Mouse (Mus musculus) olfactory bulb, adult 2 months (tissue): ENCODE results near the gene Cmtm8. TPM values are rescaled to one million over a fixed set of nuclear protein-coding genes. Genes with fewer than 3 reads are reported as not detected.

Experiments used
- H3K27ac ChIP-seq: fragments of 200-500 bp; 2 replicates; pipeline ENCODE4 v1.5.1; 2012; ENCODE audit warnings: low read depth, low read length; ENCODE audit not compliant: insufficient read depth
- H3K4me1 ChIP-seq: fragments of 200-500 bp; 2 replicates; pipeline ENCODE4 v1.6.1; 2012; ENCODE audit warnings: low read length; ENCODE audit not compliant: control insufficient read depth, insufficient read depth
- H3K4me3 ChIP-seq: fragments of 200-500 bp; 2 replicates; pipeline ENCODE4 v1.5.1; 2012; ENCODE audit warnings: mild to moderate bottlenecking, low read depth, low read length, moderate library complexity; ENCODE audit not compliant: insufficient read depth
- CTCF ChIP-seq: fragments of 200-500 bp; IDR thresholded peaks from 2 replicates; pipeline ENCODE4 v1.5.1; 2012; ENCODE audit warnings: low read depth, mild to moderate bottlenecking, low read length, moderate library complexity; ENCODE audit not compliant: insufficient read depth
- POLR2A ChIP-seq: fragments of 200-500 bp; IDR thresholded peaks from 2 replicates; pipeline ENCODE4 v1.6.1; 2012; ENCODE audit warnings: mild to moderate bottlenecking, low read depth, low read length, moderate library complexity; ENCODE audit not compliant: insufficient read depth
- WGBS: fragments of 180-500 bp; shearing (Covaris S2); methylation state at CpG from one replicate; pipeline ENCODE4 v1.1.7; 2018; 5-methylcytosine and 5-hydroxymethylcytosine counted together
- polyA plus RNA-seq: library from polyadenylated mRNA; stranded (reverse); fragments of >200 nt; gene quantifications from 2 replicates; pipeline ENCODE4 v1.2.4, GENCODE M21; 2012; ENCODE audit warnings: low replicate concordance; ENCODE audit not compliant: missing spikeins, insufficient read depth, insufficient read length

The Cmtm8 gene
- polyA plus RNA-seq, 1 experiment, result not detected

- Histone ChIP-seq H3K27ac (no peak overlapping the region), H3K4me1 (no peaks in the 10 kb centered on the region), H3K4me3 (no peak overlapping the region)
- 66% methylated on average over 11 of the region's 11 CpGs for WGBS
- TF ChIP-seq POLR2A (no peak), CTCF (no peak)
These were observed 47.4 kb downstream of the Cmtm8 start for GRCm38 (mm10) chr9:114796473-114797050.

GRCm38 (mm10) chr9:114794491-114794890, 49.5 kb downstream of the Cmtm8 start:
- no peak for TF ChIP-seq POLR2A
- TF ChIP-seq CTCF, result no peak
- WGBS, result 78% methylated on average over 4 of the region's 4 CpGs
- H3K27ac ChIP-seq, result no peak overlapping the region
- no peak overlapping the region for H3K4me3 ChIP-seq
- no peaks in the 10 kb centered on the region for H3K4me1 ChIP-seq

- Histone ChIP-seq H3K4me1 (no peaks in the 10 kb centered on the region), H3K4me3 (no peak overlapping the region), H3K27ac (no peak overlapping the region)
- WGBS, result 91% methylated on average over 9 of the region's 9 CpGs
- TF ChIP-seq POLR2A, result no peak
- no peak for TF ChIP-seq CTCF
These were observed 50.1 kb downstream of the Cmtm8 start for GRCm38 (mm10) chr9:114793764-114794295.

- WGBS, result 95% methylated on average over 8 of the region's 8 CpGs
These were observed 54.0 kb downstream of the Cmtm8 start for GRCm38 (mm10) chr9:114789989-114790388.

GRCm38 (mm10) chr9:114789557-114789956, 54.4 kb downstream of the Cmtm8 start:
- WGBS, result 77% methylated on average over 7 of the region's 7 CpGs
- H3K27ac ChIP-seq, result no peak overlapping the region
- no peak overlapping the region for H3K4me3 ChIP-seq
- TF ChIP-seq POLR2A (no peak), CTCF (no peak)
- H3K4me1 ChIP-seq, result no peaks in the 10 kb centered on the region

More at GRCm38 (mm10) chr9:114789989-114790388, 54.0 kb downstream of the Cmtm8 start:
- Histone ChIP-seq H3K4me1 (no peaks in the 10 kb centered on the region), H3K4me3 (no peak overlapping the region), H3K27ac (no peak overlapping the region)
- TF ChIP-seq POLR2A, result no peak
- TF ChIP-seq CTCF, result no peak

- H3K4me1 ChIP-seq, result no peaks in the 10 kb centered on the region
- TF ChIP-seq CTCF, result no peak
- TF ChIP-seq POLR2A, result no peak
- WGBS, result 93% methylated on average over 8 of the region's 8 CpGs
- no peak overlapping the region for H3K4me3 ChIP-seq
- H3K27ac ChIP-seq, result no peak overlapping the region
These were observed 55.3 kb downstream of the Cmtm8 start for GRCm38 (mm10) chr9:114788697-114789096.

- TF ChIP-seq POLR2A (no peak), CTCF (no peak)
- WGBS, result 93% methylated on average over 7 of the region's 7 CpGs
- no peak overlapping the region for H3K4me3 ChIP-seq
- no peaks in the 10 kb centered on the region for H3K4me1 ChIP-seq
- H3K27ac ChIP-seq, result no peak overlapping the region
These were observed 56.2 kb downstream of the Cmtm8 start for GRCm38 (mm10) chr9:114787716-114788115.

- Histone ChIP-seq H3K4me1 (no peaks in the 10 kb centered on the region), H3K27ac (no peak overlapping the region), H3K4me3 (no peak overlapping the region)
- 98% methylated on average over 5 of the region's 5 CpGs for WGBS
- TF ChIP-seq CTCF, result no peak
- no peak for TF ChIP-seq POLR2A
These were observed 56.8 kb downstream of the Cmtm8 start for GRCm38 (mm10) chr9:114787134-114787533.

GRCm38 (mm10) chr9:114785432-114786125, 58.4 kb downstream of the Cmtm8 start:
- TF ChIP-seq CTCF (no peak), POLR2A (no peak)
- 57% methylated on average over 16 of the region's 16 CpGs for WGBS
- Histone ChIP-seq H3K27ac (no peak overlapping the region), H3K4me1 (peaks cover 12% of the 10 kb centered on the region), H3K4me3 (no peak overlapping the region)
